Mouse (Mus musculus) cerebellum, postnatal 14 days (tissue): ENCODE results near the gene Zfp819.

Source experiments
- DNase-seq, 2 experiments: peaks; one replicate each; pipeline ENCODE4 v3.0.0; 2021; ENCODE audit warnings: mixed read lengths in 2 of 2

Zfp819 gene

GRCm38 (mm10) chr7:43606896-43607742, at the start of gene Zfp819:
Zfp819 (plus strand) TSS chr7:43607169.
- peak; percentile 61 to 71 for DNase-seq

GRCm38 (mm10) chr7:43562006-43562633, 44.8 kb upstream of the Zfp819 start, which contains the start of gene Zfp658:
Zfp658 (plus strand) TSS chr7:43562256.
- DNase-seq, result peak; percentile 91

GRCm38 (mm10) chr7:43562651-43563070, 44.3 kb upstream of the Zfp819 start:
- DNase-seq, result peak; percentile 41 to 48

- no peak for DNase-seq
Measured at GRCm38 (mm10) chr7:43563300-43563699, 43.7 kb upstream of the Zfp819 start.

GRCm38 (mm10) chr7:43571216-43571615, 35.8 kb upstream of the Zfp819 start:
- DNase-seq, result no peak

GRCm38 (mm10) chr7:43579440-43580171, 27.4 kb upstream of the Zfp819 start, which contains the start of gene Zfp719:
Zfp719 (plus strand) TSS chr7:43579610.
- peak; percentile 92 to 93 for DNase-seq

- peak; percentile 33 to 44 for DNase-seq
Measured at GRCm38 (mm10) chr7:43580526-43580925, 26.4 kb upstream of the Zfp819 start.

- peak in 1 of 2 experiments; percentile 17 for DNase-seq
Measured at GRCm38 (mm10) chr7:43584790-43585189, 22.2 kb upstream of the Zfp819 start.

- no peak for DNase-seq
Measured at GRCm38 (mm10) chr7:43601884-43602283, 5.1 kb upstream of the Zfp819 start.

- DNase-seq, result no peak
Measured at GRCm38 (mm10) chr7:43607743-43608287, 846 bp downstream of the Zfp819 start.

GRCm38 (mm10) chr7:43608316-43608824, 1.4 kb downstream of the Zfp819 start:
- DNase-seq, result no peak

GRCm38 (mm10) chr7:43613816-43614551, 7.0 kb downstream of the Zfp819 start:
- no peak for DNase-seq

- no peak for DNase-seq
Measured at GRCm38 (mm10) chr7:43622927-43623326, 16.0 kb downstream of the Zfp819 start.

- DNase-seq, result no peak
Measured at GRCm38 (mm10) chr7:43623819-43624218, 16.9 kb downstream of the Zfp819 start.

- no peak for DNase-seq
Measured at GRCm38 (mm10) chr7:43625065-43625464, 18.1 kb downstream of the Zfp819 start.

- DNase-seq, result no peak
Measured at GRCm38 (mm10) chr7:43625794-43626422, 18.9 kb downstream of the Zfp819 start.

- DNase-seq, result no peak
Measured at GRCm38 (mm10) chr7:43633940-43634339, 27.0 kb downstream of the Zfp819 start.

- no peak for DNase-seq
Measured at GRCm38 (mm10) chr7:43634500-43634899, 27.5 kb downstream of the Zfp819 start, which contains the start of gene Ceacam18. Ceacam18 (plus strand) TSS chr7:43634707.

- DNase-seq, result no peak
Measured at GRCm38 (mm10) chr7:43636194-43636593, 29.2 kb downstream of the Zfp819 start.

- DNase-seq, result no peak
Measured at GRCm38 (mm10) chr7:43637118-43637517, 30.1 kb downstream of the Zfp819 start.

- DNase-seq, result no peak
Measured at GRCm38 (mm10) chr7:43642587-43642986, 35.6 kb downstream of the Zfp819 start.
